Mouse (Mus musculus) kidney, embryonic 14.5 days (tissue): Measurements from ENCODE around the gene Arl14. TPM values are rescaled to one million over a fixed set of nuclear protein-coding genes. Genes with fewer than 3 reads are reported as not detected.

ENCODE experiments used
- ATAC-seq: fragments of 200-750 bp; cut with Nextera tagmentation; 2 replicates; pipeline ENCODE4 v1.8.0; 2017; ENCODE audit warnings: moderate number of reproducible peaks, mild to moderate bottlenecking, moderate TSS enrichment, moderate library complexity; ENCODE audit not compliant: low FRiP score, low TSS enrichment
- H3K27ac ChIP-seq: fragments of 300-500 bp; sonication (generic); 2 replicates; pipeline ENCODE4 v1.5.1; 2014; ENCODE audit warnings: low read depth, mild to moderate bottlenecking, low read length, moderate library complexity, mixed read lengths
- H3K27me3 ChIP-seq: fragments of 300-500 bp; sonication (generic); 2 replicates; pipeline ENCODE4 v1.6.1; 2014; ENCODE audit warnings: mild to moderate bottlenecking, low read length; ENCODE audit not compliant: control insufficient read depth, insufficient read depth
- H3K36me3 ChIP-seq: fragments of 300-500 bp; sonication (generic); 2 replicates; pipeline ENCODE4 v1.6.1; 2014; ENCODE audit warnings: low read length, mixed read lengths; ENCODE audit not compliant: control insufficient read depth, insufficient read depth
- H3K4me1 ChIP-seq: fragments of 300-500 bp; sonication (generic); 2 replicates; pipeline ENCODE4 v1.6.1; 2014; ENCODE audit warnings: low read length, mixed read lengths; ENCODE audit not compliant: control insufficient read depth, insufficient read depth
- H3K4me2 ChIP-seq: fragments of 300-500 bp; sonication (generic); replicated peaks from 2 replicates; pipeline ENCODE4 v1.6.1; 2014; ENCODE audit warnings: low read depth, mild to moderate bottlenecking, low read length
- H3K4me3 ChIP-seq: fragments of 300-500 bp; sonication (generic); 2 replicates; pipeline ENCODE4 v1.5.1; 2014; ENCODE audit warnings: mild to moderate bottlenecking, low read length
- H3K9ac ChIP-seq: fragments of 300-500 bp; sonication (generic); 2 replicates; pipeline ENCODE4 v1.6.1; 2014; ENCODE audit warnings: low read depth, mild to moderate bottlenecking, low read length, moderate library complexity
- H3K9me3 ChIP-seq: fragments of 300-500 bp; sonication (generic); 2 replicates; pipeline ENCODE4 v1.6.1; 2016; ENCODE audit warnings: low read length; ENCODE audit not compliant: control insufficient read depth
- WGBS: fragments of 180-500 bp; shearing (Covaris S2); extraction: QIAGEN DNeasy Blood & Tissue Kit; methylation state at CpG from one replicate; pipeline ENCODE4 v1.1.7; 2014; 5-methylcytosine and 5-hydroxymethylcytosine counted together
- polyA plus RNA-seq: library from polyadenylated mRNA; unstranded; fragments of >200 nt; fragmentation: Nextera tagmentation; extraction: Ambion mirVana; gene quantifications from 2 replicates; pipeline ENCODE4 v1.2.1, GENCODE M21; 2014

The Arl14 gene
- polyA plus RNA-seq, 1 experiment from 2014 or later: not detected

GRCm38 (mm10) chr3:69206193-69206893, 15.9 kb upstream of the Arl14 start:
- Histone ChIP-seq H3K9me3 (no peaks in the 10 kb centered on the region), H3K4me2 (no peak overlapping the region), H3K27ac (no peak overlapping the region), H3K36me3 (no peaks in the 10 kb centered on the region), H3K4me1 (peaks cover 6% of the 10 kb centered on the region; the same call in 1 of the 2 replicates), H3K4me3 (no peak overlapping the region), H3K9ac (no peak overlapping the region), H3K27me3 (no peaks in the 10 kb centered on the region)
- 78% methylated on average over 10 of the region's 10 CpGs for WGBS
- no peak for ATAC-seq

- Histone ChIP-seq H3K9me3 (no peaks in the 10 kb centered on the region), H3K4me2 (no peak overlapping the region), H3K4me1 (peaks cover 6% of the 10 kb centered on the region; the same call in 1 of the 2 replicates), H3K36me3 (no peaks in the 10 kb centered on the region), H3K4me3 (no peak overlapping the region), H3K27ac (no peak overlapping the region), H3K9ac (no peak overlapping the region), H3K27me3 (no peaks in the 10 kb centered on the region)
- 0 out of 2 replicates have a peak, but pooled peaks have one; percentile 57 for ATAC-seq
- WGBS: 62% methylated on average over 12 of the region's 12 CpGs
Observed at GRCm38 (mm10) chr3:69208441-69209309, 13.5 kb upstream of the Arl14 start.

GRCm38 (mm10) chr3:69212246-69212645, 10.0 kb upstream of the Arl14 start:
- 82% methylated on average over 2 of the region's 2 CpGs for WGBS
- no peaks in the 10 kb centered on the region for H3K27me3 ChIP-seq
- no peaks in the 10 kb centered on the region for H3K36me3 ChIP-seq
- H3K9me3 ChIP-seq: no peaks in the 10 kb centered on the region
- no peak overlapping the region for H3K27ac ChIP-seq
- ATAC-seq: no peak
- no peak overlapping the region for H3K4me2 ChIP-seq
- H3K4me3 ChIP-seq: no peak overlapping the region
- no peak overlapping the region for H3K9ac ChIP-seq
- H3K4me1 ChIP-seq: no peaks in the 10 kb centered on the region

DNA sequence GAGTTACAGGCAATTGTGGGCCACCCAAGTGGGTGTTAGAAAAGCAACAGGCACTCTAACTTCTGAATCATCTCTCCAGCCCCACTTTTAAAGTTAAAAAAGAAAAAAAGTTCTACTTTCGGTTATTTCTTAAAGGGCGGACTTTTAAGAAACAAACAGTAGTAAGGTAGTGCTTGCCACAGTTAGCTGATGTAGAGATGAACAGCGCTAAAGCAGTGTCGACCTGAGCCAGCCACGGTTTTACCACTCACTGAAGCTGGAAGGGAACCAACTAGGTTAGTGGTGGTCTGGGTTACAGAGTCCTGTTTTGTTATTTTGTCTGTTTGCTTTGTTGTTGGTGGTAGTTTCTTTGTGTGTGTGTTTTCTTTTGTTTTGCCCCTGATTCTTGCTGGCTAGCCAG, 8.8 kb upstream of the Arl14 start:
- Histone ChIP-seq H3K36me3 (no peaks in the 10 kb centered on the region), H3K27me3 (no peaks in the 10 kb centered on the region), H3K4me3 (no peak overlapping the region), H3K9ac (no peak overlapping the region), H3K9me3 (no peaks in the 10 kb centered on the region), H3K4me2 (no peak overlapping the region), H3K27ac (no peak overlapping the region), H3K4me1 (no peaks in the 10 kb centered on the region)
- no peak for ATAC-seq
- WGBS: 89% methylated on average over 5 of the region's 5 CpGs

DNA sequence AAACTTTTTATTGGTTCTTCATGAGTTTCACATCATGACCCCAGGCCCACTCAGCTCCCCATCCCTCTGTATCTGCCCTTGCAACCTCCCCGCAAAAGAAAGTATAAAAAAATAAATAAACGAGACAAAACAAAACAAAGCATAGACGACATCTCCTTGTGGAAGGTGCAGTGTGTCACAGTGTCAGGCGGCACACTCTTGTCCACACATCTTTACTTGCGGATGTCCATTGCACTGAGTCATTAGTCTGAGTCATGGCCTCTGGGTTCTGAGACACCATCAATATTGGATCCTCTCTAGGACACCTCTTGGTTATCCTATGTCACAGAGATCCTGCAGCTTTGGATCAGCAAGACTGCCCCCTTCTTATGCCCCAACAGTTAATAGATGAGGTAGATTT, 7.7 kb upstream of the Arl14 start:
- ATAC-seq: no peak
- 80% methylated on average over 5 of the region's 5 CpGs for WGBS
- H3K4me1 ChIP-seq: no peaks in the 10 kb centered on the region
- no peak overlapping the region for H3K4me3 ChIP-seq
- no peak overlapping the region for H3K9ac ChIP-seq
- H3K27me3 ChIP-seq: no peaks in the 10 kb centered on the region
- H3K4me2 ChIP-seq: no peak overlapping the region
- H3K9me3 ChIP-seq: no peaks in the 10 kb centered on the region
- H3K36me3 ChIP-seq: no peaks in the 10 kb centered on the region
- no peak overlapping the region for H3K27ac ChIP-seq

DNA sequence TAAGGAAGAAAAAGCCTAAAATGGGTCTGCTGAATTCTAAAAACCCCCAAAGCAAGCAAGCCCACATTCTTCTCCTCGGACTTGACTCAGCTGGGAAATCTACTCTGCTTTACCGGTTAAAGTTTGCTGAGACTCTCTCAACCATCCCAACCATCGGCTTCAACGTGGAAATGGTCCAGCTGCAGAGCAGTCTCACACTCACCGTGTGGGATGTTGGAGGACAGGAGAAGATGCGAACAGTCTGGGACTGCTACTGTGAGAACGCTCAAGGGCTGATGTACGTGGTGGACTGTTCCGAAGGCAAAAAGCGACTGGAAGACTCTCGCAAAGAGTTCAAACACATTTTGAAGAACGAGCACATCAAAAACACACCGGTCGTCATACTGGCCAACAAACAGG, 282 bp downstream of the Arl14 start:
- H3K27me3 ChIP-seq: no peaks in the 10 kb centered on the region
- no peaks in the 10 kb centered on the region for H3K36me3 ChIP-seq
- no peaks in the 10 kb centered on the region for H3K9me3 ChIP-seq
- H3K4me3 ChIP-seq: no peak overlapping the region
- no peak overlapping the region for H3K9ac ChIP-seq
- 88% methylated on average over 14 of the region's 14 CpGs for WGBS
- H3K27ac ChIP-seq: no peak overlapping the region
- H3K4me2 ChIP-seq: no peak overlapping the region
- no peak for ATAC-seq
- no peaks in the 10 kb centered on the region for H3K4me1 ChIP-seq

- Histone ChIP-seq H3K4me3 (no peak overlapping the region), H3K4me2 (no peak overlapping the region), H3K9ac (no peak overlapping the region), H3K9me3 (no peaks in the 10 kb centered on the region), H3K4me1 (no peaks in the 10 kb centered on the region), H3K36me3 (no peaks in the 10 kb centered on the region), H3K27ac (no peak overlapping the region), H3K27me3 (no peaks in the 10 kb centered on the region)
- 83% methylated on average over 7 of the region's 7 CpGs for WGBS
- no peak for ATAC-seq
Observed at GRCm38 (mm10) chr3:69222987-69223386, 768 bp downstream of the Arl14 start.

- no peak overlapping the region for H3K4me3 ChIP-seq
- no peaks in the 10 kb centered on the region for H3K36me3 ChIP-seq
- H3K9me3 ChIP-seq: no peaks in the 10 kb centered on the region
- WGBS: 77% methylated on average over 8 of the region's 8 CpGs
- no peak overlapping the region for H3K9ac ChIP-seq
- H3K4me2 ChIP-seq: no peak overlapping the region
- H3K27me3 ChIP-seq: no peaks in the 10 kb centered on the region
- ATAC-seq: no peak
- no peaks in the 10 kb centered on the region for H3K4me1 ChIP-seq
- H3K27ac ChIP-seq: no peak overlapping the region
Observed at GRCm38 (mm10) chr3:69223666-69224065, 1.4 kb downstream of the Arl14 start.

DNA sequence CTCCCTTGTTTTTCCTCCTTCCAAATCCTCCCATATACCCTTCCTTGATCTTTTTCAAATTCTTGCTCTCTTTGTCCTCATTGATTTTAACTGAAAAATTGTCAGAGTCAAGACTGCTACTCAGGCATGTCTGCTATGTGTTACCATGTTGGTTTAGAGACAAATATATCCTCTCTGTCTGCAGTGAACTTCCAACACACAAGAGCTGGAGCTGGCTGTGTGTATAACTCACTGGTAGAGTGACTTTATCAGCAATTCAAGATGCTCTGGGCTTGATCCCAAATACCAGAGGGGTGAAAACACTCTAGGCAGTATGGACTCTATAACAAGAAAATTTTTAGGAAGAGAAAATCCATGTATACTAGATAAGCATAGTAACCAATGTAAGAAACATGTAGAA, 2.8 kb downstream of the Arl14 start:
- Histone ChIP-seq H3K4me1 (no peaks in the 10 kb centered on the region), H3K27me3 (no peaks in the 10 kb centered on the region), H3K9ac (no peak overlapping the region), H3K36me3 (no peaks in the 10 kb centered on the region), H3K9me3 (no peaks in the 10 kb centered on the region), H3K4me3 (no peak overlapping the region), H3K27ac (no peak overlapping the region), H3K4me2 (no peak overlapping the region)
- ATAC-seq: no peak
